23 mouse cellular contexts compared by ENCODE assay signal in the genomic region with DNA sequence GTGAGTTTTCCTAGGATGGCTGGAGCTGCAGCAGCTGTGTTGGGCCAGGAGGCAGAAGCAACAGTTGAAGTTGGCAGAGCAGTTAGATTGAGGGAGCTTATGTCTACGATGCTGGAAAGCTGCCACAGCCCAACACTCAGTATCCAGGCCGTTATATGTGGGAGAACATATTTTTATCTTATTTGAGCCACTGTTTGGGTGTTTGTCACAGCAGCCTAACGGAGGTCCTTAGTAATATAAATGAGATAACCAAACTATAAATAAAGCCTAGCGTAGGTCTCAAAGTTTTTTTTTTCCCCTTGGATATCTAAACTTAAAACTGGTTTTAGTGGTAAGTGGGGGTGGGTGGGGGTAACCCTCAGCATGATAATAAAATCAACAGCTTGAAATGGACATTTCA.
DNase-seq lines count a peak whose midpoint lies in the region; ATAC-seq and TF ChIP-seq lines count a peak whose summit lies in the region.
"Had no signal": no experiment of that assay in that cellular context is flagged by ENCODE, and none has a peak within 500 bp of the region (broad histone marks: within the 10 kb centered on the region; RNA-seq: fewer than 3 reads in every experiment).

No protein-coding gene starts in this region.

- H3K4me1 ChIP-seq in forebrain, postnatal 0 days (ENCODE audit: insufficient read depth), result no peaks in the 10 kb centered on the region
- no peaks in the 10 kb centered on the region for H3K4me1 ChIP-seq in forebrain, embryonic 13.5 days
- peaks cover 0 to 13% of the 10 kb centered on the region in 2 experiments; a peak in 1 of 4 replicates for H3K4me1 ChIP-seq in liver, embryonic 14.5 days (replicated peaks; ENCODE audit: control insufficient read depth in 2 of 2, insufficient read depth in 2 of 2, low read length in 1 of 2)
- H3K4me1 ChIP-seq: embryonic facial prominence, embryonic 10.5 days; heart, embryonic 13.5 days; limb, embryonic 13.5 days; midbrain, embryonic 12.5 days; neural tube, embryonic 15.5 days had no signal

- peak; percentile 28 for DNase-seq in forebrain, postnatal 0 days
- peak; percentile 46 for DNase-seq in right cerebral cortex, postnatal 4 days
- DNase-seq in right cerebral cortex, postnatal 36 days (ENCODE audit: low spot score in 2 of 2), result no peak
- no peak for DNase-seq in liver, embryonic 14.5 days (ENCODE audit: low read depth in 3 of 3, low spot score in 3 of 3)
- no peak for DNase-seq in urinary bladder, postnatal 10 days (ENCODE audit: low spot score)
- DNase-seq in thymus, postnatal 10 days (ENCODE audit: low spot score in 2 of 2), result no peak
- no peak for DNase-seq in adrenal gland, adult 8-10 months
- DNase-seq: cerebellum, adult 2 months; kidney, adult 18-20 months; kidney, postnatal 4 days; layer of hippocampus, adult 9-11 months; lung, postnatal 10 days; right cerebral cortex, adult 18-20 months; thymus, postnatal 14 days had no signal

- H3K4me3 ChIP-seq in forebrain, postnatal 0 days (ENCODE audit: low read depth, low read length), result no peak overlapping the region
- H3K4me3 ChIP-seq in forebrain, embryonic 13.5 days, result no peak overlapping the region
- no peak overlapping the region for H3K4me3 ChIP-seq in liver, embryonic 14.5 days (ENCODE audit: insufficient read depth in 1 of 2, low read depth in 2 of 2, low read length in 2 of 2)
- H3K4me3 ChIP-seq: embryonic facial prominence, embryonic 10.5 days; heart, embryonic 13.5 days; limb, embryonic 13.5 days; midbrain, embryonic 12.5 days; neural tube, embryonic 15.5 days had no signal

- no peak overlapping the region for H3K27ac ChIP-seq in forebrain, postnatal 0 days (ENCODE audit: low read depth, low read length)
- H3K27ac ChIP-seq in forebrain, embryonic 13.5 days, result no peak overlapping the region
- no peak overlapping the region for H3K27ac ChIP-seq in liver, embryonic 14.5 days
- H3K27ac ChIP-seq: embryonic facial prominence, embryonic 10.5 days; heart, embryonic 13.5 days; hindbrain, embryonic 14.5 days; limb, embryonic 13.5 days; midbrain, embryonic 12.5 days; neural tube, embryonic 15.5 days had no signal

- H3K9me3 ChIP-seq in forebrain, postnatal 0 days (ENCODE audit: low read length), result no peaks in the 10 kb centered on the region
- H3K9me3 ChIP-seq in forebrain, embryonic 13.5 days (replicated peaks), result no peaks in the 10 kb centered on the region
- H3K9me3 ChIP-seq in liver, embryonic 14.5 days (ENCODE audit: control insufficient read depth, low read length), result no peaks in the 10 kb centered on the region
- H3K9me3 ChIP-seq: embryonic facial prominence, embryonic 10.5 days; heart, embryonic 13.5 days; limb, embryonic 13.5 days; midbrain, embryonic 12.5 days; neural tube, embryonic 15.5 days had no signal

- no peaks in the 10 kb centered on the region for H3K36me3 ChIP-seq in forebrain, postnatal 0 days (ENCODE audit: insufficient read depth)
- H3K36me3 ChIP-seq in forebrain, embryonic 13.5 days (ENCODE audit: poor library complexity, severe bottlenecking), result no peaks in the 10 kb centered on the region
- H3K36me3 ChIP-seq in liver, embryonic 14.5 days (replicated peaks; ENCODE audit: control insufficient read depth, insufficient read depth, low read depth), result no peaks in the 10 kb centered on the region
- H3K36me3 ChIP-seq: embryonic facial prominence, embryonic 10.5 days; heart, embryonic 13.5 days; limb, embryonic 13.5 days; midbrain, embryonic 12.5 days; neural tube, embryonic 15.5 days had no signal

- no peak overlapping the region for H3K4me2 ChIP-seq in forebrain, postnatal 0 days (ENCODE audit: low read depth)
- no peak overlapping the region for H3K4me2 ChIP-seq in forebrain, embryonic 13.5 days
- no peak overlapping the region for H3K4me2 ChIP-seq in liver, embryonic 14.5 days (ENCODE audit: low read depth)
- H3K4me2 ChIP-seq: heart, embryonic 13.5 days; hindbrain, embryonic 14.5 days; limb, embryonic 13.5 days; midbrain, embryonic 12.5 days; neural tube, embryonic 15.5 days had no signal

- no peak overlapping the region for H3K9ac ChIP-seq in forebrain, postnatal 0 days
- no peak overlapping the region for H3K9ac ChIP-seq in forebrain, embryonic 13.5 days
- H3K9ac ChIP-seq in liver, embryonic 14.5 days (replicated peaks), result no peak overlapping the region
- H3K9ac ChIP-seq: heart, embryonic 13.5 days; hindbrain, embryonic 14.5 days; limb, embryonic 13.5 days; midbrain, embryonic 12.5 days; neural tube, embryonic 15.5 days had no signal

- WGBS in forebrain, postnatal 0 days, result 58% methylated on average over 4 of the region's 4 CpGs
- WGBS in forebrain, embryonic 13.5 days, result 82% methylated on average over 4 of the region's 4 CpGs
- 9% methylated on average over 4 of the region's 4 CpGs for WGBS in liver, embryonic 14.5 days (ENCODE audit: insufficient replicate concordance)

- peak; percentile 51 for TF ChIP-seq EP300 in liver, embryonic 14.5 days (IDR thresholded peaks at IDR 0.05; ENCODE audit: low read depth)

- no peak for ATAC-seq in forebrain, postnatal 0 days
- no peak for ATAC-seq in forebrain, embryonic 13.5 days
- peak; percentile 66 for ATAC-seq in liver, embryonic 14.5 days (ENCODE audit: insufficient read depth)
- ATAC-seq: CD4-positive, CD25-positive, alpha-beta regulatory T cell, adult 4 months; inflammation-experienced regulatory T-cells, adult 6 months had no signal

- no peak for TF ChIP-seq CTCF in forebrain, postnatal 0 days (IDR thresholded peaks at IDR 0.05; ENCODE audit: low read depth)
- no peak for TF ChIP-seq CTCF in liver, embryonic 14.5 days (IDR thresholded peaks at IDR 0.05; ENCODE audit: low read depth)

- H3K27me3 ChIP-seq in forebrain, postnatal 0 days (ENCODE audit: insufficient read depth, low read length), result no peaks in the 10 kb centered on the region
- H3K27me3 ChIP-seq in forebrain, embryonic 13.5 days, result no peaks in the 10 kb centered on the region
- no peaks in the 10 kb centered on the region for H3K27me3 ChIP-seq in liver, embryonic 14.5 days (ENCODE audit: control insufficient read depth, insufficient read depth, low read length)
- H3K27me3 ChIP-seq: heart, embryonic 13.5 days; limb, embryonic 13.5 days; midbrain, embryonic 12.5 days; neural tube, embryonic 15.5 days had no signal

Comparison
In these comparisons a context has a peak if more than half of its experiments do, and no peak if none do; other contexts are left out.
1. DNase-seq: peak in forebrain, postnatal 0 days (single experiment) and right cerebral cortex, postnatal 4 days (single experiment); none in right cerebral cortex, postnatal 36 days (0 of 2), liver, embryonic 14.5 days (0 of 3), urinary bladder, postnatal 10 days (single experiment), thymus, postnatal 10 days (0 of 2) and adrenal gland, adult 8-10 months (single experiment).